Mouse (Mus musculus): ENCODE data around the gene Rasgrf1.

The Rasgrf1 gene

DNA sequence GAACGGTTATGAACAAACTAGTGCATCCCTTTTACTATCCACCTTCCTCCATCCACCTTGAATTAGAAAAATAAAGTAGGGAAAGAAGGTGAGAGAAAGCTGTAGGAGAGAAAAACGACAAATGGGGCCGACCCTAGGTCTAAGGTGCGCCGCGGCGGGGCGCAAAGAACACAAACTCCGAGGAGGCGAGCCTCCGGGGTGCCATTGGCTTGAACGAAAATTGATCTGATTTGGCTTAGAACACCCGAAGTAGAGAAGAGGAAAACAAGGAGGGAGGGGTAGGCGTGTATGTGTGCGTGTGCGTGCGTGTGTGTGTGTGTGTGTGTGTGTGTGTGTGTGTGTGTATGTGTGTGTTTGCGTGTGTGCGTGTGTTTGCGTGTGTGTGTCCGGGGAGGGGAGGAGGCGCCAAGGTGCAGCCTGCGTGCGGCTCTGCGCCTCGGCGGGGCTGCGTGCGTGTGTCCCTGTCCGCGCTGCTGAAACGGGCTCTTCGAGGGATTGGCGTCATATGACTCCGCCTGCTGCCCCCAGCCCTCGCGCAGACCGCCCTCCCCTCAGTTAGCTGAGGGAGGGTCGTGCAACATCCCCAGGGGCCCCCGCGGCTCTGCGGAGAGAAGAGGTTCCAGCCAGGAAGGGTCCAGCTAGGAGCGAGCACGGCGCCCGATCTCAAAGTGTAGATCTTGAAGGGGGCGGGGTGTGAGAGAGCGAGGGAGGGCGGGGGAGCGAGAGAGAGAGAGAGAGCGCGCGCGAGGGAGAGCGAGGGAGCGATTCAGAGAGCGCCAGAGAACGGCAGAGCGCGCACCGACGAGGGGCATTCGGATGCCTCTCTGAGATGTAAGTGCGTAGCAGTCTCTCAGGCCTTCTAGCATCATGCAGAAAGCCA is at the start of gene Rasgrf1:
Gene Rasgrf1, plus strand, starts transcription at position 778 of the 880 bp plus-strand sequence.
- in situ Hi-C loops (cut with MboI, MseI) = no loop called here

DNA sequence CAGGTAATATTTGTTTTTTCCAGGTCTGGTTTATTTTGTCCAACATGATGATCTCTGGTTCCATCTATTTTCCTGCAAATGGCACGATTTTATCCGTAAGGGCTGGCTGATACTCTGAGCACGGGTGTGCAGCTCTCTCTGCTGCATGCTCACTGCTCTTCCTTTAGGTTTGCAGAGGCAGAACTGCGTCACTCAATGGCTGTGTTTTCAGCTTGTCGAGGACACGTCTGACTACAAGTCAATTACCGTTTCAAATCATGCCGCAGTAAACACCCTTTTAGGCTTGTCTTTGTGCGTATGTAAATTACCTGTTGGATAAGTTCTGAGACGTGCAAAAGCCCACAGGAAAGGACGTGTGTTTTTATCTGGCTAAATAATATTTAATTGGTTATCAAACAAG is 49.6 kb upstream of the Rasgrf1 start:
- in situ Hi-C loops (cut with MboI, MseI) = no loop called here

DNA sequence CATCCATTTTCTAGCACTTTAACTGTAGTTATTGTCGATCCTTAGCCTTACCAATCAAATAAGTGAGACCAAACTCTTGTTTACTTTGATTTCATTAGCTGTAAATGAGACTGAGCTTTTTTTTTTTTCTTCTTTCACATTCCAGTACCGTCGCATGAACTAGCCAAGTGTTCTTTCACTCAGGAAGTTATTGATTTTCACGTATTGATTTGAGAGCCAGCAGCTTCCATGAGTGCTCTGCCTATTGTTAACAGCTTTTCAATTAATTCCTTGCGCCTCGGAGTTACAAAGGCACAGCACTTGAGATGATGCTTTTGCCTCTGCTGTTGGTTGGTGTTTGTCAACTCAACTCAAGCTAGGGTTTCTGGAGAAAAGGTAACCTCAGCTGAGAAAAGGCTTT is 49.1 kb upstream of the Rasgrf1 start:
- in situ Hi-C loops (cut with MboI, MseI) = no loop called here

DNA sequence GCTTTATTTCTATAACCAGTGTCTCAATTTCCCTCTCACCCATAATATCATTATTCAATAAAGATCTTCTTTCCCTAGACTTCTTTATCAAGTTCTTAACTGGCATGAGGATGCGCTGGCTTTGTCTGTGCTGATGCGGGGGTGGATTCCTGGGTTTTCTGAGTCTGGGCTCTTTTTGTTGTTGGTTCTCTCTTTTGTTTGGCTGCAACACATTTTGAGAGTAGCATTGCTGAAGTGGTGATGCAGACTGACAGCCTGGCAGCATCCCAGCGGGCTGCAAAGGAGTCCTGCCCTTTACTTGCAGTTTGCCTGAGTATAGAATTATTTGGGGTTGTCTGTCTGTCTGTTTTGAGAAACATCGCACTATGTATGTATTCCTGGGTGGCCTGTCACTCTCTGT is 42.6 kb upstream of the Rasgrf1 start:
- in situ Hi-C loops (cut with MboI, MseI) = no loop called here

DNA sequence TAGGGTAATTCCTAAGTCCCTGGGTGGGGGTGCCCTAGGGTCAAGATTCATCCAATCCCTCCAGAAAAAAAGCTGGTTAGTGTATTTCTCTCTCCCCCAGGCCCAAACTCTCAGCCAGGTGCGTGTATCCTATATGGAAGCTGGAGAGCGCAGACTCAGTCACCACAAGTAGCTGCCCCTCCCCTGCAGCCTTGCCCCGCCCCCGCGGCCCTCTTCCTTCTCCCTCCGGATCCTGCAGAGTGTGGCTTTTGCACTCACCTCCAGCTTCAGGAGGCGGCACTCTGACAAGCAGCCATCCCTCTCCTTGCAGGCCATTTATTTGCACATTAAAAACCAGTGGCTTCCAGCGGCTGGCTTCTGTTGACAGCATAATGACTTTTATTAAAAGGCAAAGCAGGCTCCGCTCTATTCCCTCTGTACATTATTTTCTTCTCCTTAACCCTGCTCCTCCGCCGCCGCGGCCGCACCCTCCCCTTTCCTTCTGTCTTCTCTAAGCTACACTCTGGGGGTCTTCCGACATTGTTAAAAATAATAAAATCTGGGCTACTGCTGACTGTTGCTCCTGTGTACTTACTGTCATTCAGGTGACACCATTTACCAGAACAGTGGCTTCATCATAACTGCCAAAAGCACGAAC is 41.5 kb upstream of the Rasgrf1 start:
- in situ Hi-C loops (cut with MboI, MseI) = no loop called here

DNA sequence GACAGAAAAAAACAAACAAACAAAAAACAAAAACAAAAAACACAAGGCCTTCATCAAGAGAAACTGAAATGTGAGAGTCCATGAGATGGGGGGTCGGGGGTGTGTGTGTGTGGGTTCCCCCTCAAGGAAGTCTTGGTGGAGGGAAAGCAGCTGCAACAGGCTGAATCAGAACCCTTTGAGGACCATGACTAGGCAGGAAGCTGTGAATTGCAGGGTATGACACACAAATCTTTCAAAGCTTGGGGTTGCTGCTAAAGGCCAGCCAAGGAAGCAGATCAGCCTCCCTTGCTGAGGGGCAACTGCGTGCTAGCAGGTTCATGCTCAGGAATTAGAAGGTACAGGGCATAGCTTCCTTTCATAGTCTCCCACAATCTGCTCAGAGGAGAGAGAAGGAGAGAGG is 40.1 kb upstream of the Rasgrf1 start:
- in situ Hi-C loops (cut with MboI, MseI) = no loop called here

DNA sequence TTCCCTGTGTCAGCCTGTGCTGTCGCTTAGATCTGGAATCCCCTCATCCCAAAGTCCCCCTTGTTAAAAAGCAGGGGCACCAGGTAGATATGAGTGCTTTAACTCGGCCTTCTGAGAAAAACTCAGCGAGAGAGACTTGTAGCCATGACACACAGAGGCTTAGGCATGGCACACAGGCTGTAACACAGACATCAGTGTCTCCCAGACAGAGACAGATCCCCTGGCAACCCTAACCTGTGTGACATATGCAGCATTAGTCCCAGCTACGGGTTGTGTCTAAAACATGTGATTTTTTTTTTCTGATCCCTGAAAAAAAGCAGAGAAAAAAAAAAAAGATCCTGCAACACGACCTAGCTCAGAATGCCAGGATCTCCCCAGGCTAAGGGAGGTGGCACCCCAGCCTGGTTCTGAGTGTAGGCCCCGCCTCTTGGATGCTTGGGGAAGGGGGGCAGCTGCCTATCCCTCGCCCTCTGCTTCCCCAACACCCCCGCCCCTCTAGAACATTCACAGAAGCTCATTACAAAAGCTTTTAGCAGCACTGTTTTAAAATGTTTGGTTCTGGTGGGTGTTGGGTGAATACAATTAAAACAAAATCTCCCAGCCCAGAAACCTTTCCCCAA is 39.1 kb upstream of the Rasgrf1 start:
- in situ Hi-C loops (cut with MboI, MseI) = no loop called here

DNA sequence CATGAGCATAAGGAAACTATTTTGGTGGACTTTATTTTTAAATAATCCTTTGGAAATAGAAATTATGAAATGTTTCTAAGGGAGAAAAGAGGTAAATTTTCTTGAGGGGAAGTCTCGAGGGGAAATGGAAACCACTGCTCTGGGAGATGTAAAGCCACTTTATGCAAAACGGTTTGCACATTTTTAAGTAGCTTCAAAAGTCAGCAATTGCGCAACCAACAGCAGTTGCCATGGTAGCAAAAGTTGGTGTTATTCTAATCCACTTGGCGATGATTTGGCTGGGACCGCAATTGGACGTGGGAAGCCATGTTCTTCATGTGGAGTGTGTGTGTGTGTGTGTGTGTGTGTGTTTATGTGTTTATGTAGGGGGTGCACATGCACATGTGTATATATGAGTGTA is 37.6 kb upstream of the Rasgrf1 start:
- in situ Hi-C loops (cut with MboI, MseI) = no loop called here

DNA sequence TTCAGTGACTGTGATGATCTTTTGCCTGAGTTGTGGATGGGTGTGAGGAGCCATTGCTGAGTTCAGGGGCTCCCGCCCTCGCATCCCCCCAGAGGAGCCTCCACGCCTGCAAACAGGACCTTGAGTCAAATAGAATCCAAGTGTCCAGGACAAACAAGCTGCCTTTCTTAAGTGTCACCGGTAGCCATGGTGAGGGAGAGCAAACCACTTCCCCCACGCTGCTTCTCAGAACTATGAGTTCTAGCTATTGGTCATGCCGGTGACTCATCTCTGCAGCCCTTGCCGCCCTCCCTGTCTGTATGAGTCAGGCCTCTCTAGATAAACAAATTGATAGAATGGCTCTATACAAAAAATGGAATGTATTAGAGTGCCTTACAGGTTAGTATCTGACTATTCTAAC is 35.3 kb upstream of the Rasgrf1 start:
- in situ Hi-C loops (cut with MboI, MseI) = no loop called here

DNA sequence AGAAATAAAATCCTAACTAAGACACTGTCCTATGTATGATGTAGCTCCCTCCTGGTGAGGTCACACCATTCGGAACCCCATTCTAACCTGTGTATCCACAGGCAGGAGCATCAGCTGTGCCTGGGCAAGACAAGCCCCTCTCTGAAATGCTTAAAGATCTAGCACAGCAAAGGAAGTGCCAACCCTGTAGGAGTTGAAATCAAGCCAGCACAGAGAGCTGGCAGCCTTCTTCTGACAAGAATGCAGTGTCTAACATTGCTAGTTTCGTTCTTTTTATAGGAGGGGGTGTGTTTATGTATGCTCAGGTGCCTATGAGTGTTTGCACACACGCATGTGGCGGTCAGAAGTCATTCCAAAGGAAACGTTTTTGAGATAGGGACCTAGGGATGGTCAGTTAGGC is 34.2 kb upstream of the Rasgrf1 start:
- in situ Hi-C loops (cut with MboI, MseI) = no loop called here

DNA sequence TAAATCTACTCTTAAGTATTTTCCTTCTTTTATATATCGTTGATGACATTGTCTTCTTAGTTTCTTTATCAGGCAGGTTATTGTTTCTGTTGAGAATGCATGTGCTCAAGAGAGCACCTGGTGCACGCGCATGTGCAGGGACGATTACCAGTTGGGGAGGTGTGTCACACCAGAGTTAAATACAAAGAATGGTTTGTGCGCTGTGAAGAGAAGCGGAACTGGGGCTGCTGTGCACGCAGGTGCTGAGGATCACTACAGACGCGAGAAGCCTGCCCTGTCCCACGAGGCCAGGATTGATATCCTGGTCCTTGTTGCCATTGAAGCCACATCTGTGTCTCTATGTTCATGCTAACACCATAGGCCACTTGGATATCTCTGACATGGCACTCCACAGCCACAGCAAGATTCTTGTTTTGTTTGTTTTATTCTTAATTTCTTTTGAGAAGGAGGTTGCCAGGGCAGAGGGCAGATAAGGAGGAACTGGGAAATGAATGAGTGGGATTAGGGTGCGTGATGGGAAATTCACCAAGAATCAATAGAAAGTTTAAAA is 31.2 kb upstream of the Rasgrf1 start:
- in situ Hi-C loops (cut with MboI, MseI) = no loop called here

DNA sequence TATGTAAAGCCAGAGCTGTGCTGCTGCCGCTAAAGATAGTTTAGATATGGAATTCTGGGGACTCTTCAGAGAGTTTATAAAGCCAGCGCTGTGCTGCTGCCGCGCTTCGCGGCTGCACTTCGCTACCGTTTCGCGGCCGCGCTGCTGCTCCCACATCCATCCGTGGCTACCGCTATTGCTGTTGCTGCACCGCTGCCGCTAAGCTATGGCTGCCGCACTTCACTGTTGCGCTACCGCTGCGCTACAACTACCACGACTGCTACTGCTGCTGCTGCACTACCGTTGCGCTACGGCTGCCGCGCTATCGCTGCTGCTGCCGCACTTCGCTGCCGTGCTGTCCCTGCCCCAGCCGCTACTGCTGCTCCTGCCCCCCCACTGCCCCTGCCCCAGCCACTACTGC is 30.1 kb upstream of the Rasgrf1 start:
- in situ Hi-C loops (cut with MboI, MseI) = no loop called here

DNA sequence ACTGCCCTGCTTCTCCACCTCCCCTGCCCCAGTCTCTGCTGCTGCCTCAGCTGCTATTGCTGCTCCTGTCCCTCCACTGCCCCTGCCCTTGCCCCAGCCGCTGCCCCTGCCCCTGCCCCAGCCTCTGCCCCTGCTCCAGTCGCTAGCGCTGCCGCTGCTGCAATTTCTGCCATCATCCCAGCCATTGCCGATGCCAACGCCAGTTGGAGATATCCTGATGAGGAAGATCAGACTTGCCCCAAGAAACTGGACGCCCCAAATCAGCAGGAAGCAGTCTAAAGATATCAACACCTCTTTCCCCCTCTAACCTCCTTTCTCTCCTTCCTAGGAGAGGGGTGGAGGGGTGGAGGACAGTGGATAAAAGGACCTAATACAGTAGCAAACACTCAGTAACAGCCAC is 28.2 kb upstream of the Rasgrf1 start:
- in situ Hi-C loops (cut with MboI, MseI) = no loop called here

DNA sequence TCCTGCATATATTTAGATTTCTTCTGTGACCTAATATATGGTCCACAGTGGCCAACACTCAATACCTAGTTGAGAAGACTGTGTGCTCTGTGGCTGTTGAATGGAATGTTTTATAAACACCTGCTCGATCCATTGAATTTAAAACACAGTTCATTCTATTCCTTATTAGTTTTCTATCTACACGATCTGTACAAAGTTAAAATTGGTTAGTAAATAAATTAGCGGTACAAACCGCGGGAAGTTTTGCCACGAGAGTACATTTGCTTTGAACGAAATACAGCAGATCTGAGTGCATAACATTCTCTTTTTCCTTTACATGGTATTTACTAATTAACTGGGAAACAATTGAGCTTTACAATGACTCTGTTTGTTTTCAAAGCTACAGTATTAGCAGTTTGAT is 27.1 kb upstream of the Rasgrf1 start:
- in situ Hi-C loops (cut with MboI, MseI) = no loop called here

DNA sequence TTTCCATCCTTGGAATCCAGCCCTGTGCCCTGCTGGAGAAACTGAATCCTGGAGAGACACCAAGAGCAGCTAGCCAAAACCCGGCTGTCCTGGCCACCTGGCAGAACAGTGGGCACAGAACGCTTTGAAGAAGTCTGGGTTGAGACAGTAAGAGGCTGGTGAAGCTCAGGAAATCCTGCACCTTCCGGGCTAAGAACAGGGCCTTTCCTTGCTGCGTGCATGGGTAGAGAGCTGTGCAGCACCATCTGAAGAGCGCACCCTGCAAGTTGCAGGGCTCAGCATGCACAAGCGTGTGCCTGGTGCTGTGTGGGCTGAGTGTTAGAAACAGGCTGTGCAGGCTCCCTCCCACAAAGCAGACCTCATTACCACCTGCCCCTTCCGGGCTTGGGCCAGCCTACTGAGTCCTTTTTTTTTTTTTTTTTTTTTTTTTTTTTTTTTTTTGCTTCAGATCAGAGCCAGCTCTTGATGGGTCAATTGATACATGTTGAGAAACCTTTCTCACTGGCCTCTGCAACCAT is 23.9 kb upstream of the Rasgrf1 start:
- in situ Hi-C loops (cut with MboI, MseI) = no loop called here

DNA sequence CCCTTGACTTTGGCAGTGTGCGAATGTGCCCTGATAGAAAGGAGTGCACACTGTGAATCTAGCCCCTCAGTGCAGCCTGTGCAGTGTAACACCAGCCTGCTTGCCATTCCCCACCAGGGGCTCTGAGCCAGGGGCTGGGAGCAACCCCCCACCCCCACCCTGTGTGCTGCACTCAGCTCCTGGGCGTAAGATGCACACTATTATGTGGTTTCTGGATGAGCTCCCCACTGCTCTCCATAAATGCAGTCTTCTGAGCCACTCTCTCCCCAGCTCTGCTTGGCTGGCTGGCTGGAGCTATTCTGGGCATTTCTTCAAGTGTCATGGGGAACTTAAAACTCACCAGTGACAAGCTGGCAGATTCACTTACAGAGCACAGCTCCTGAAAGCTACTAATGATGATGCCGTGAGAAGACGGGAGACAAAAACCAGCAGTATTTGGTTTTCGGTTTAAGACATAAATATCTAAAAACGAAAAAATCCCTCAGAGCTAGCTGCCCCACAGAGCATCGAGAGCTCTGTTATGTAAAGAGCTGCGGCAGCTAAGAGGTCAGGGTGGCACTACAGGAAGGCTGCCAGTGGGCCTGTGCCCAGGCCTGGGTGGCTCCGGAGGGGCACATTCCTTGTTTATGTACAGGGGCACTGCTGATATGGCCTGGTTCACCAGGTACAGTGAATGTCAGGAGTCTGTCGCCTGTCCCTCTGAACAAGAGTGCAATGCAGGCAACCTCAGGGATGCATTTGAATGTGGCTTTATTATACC is 18.0 kb upstream of the Rasgrf1 start:
- in situ Hi-C loops (cut with MboI, MseI) = no loop called here

DNA sequence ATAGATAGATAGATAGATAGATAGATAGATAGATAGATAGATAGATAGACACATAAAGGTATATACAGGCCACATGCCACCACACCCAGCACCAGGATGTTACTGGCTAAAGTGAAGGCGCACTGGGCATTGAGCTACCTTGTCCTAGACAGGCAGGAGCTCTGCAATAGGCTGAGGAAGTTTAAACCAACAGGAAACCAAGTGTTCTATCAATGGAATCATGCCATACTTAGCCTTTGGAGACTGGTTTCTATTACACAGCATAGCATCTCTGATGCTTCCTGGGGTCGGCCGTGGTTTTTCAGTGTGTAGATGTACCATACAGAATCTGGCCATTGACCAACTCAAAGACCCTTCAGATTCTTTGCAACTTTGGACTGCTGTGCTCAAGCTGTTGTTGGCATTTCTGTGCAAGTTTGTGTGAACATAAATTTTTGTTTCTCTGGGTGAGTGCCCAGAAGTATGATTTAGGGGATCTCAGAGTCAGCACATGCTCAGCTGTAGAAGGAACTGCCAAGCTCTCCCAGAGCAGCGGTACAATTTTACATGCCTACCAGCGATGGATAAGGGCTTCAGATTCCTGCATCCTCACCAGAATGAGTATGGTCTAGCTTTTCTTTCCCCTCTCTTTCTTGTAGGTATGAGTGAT is 17.0 kb upstream of the Rasgrf1 start:
- in situ Hi-C loops (cut with MboI, MseI) = no loop called here

DNA sequence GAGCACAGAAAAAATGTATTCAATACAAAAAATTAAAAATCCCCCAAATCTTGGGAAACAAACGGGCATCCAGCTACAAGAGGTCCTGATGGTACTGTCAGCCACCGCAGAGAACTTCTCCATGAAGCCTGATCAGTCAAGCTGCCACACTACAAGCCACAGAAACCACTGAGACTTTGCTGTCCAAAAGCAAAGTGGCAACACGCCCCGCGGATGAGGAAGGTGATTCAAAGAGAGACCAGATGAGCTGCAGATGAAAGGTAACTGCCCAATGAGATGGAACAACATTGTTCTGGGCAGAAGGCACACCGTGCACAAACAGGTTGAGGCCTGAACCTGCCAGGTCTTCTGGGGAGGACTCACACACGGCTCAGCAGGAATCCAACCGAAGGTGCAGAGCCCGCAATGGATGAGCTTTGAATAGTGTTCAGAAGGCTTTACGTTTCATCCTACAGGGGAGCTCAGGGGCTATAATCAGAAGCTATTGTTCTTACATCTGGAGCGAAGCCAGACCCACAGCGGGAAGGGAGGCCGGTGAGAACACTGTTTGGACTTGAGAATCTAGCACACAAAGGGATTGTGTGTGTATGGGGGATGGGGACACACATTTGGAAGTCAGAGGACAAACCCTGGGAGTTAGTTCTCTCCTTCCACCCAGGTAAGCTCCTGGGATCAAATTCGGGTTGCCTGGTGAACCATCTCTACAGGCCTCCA is 9.4 kb upstream of the Rasgrf1 start:
- in situ Hi-C loops (cut with MboI, MseI) = no loop called here

DNA sequence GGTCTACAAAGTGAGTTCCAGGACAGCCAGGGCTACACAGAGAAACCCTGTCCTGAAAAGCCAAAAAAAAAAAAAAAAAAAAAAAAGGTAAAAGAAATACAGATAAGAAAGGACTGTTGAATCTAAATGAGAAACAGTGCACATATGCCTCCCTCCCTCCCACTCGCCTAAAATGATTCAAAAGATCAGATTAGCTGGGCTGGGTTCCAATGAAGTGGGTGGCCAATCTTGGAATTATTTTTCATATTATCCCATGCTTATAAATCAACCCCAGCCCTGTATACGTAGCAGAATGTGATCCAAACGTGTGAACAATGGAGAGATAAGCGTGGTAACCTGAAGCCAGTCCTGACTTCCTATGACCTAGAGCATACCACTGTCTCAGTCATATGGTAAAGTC is 8.5 kb upstream of the Rasgrf1 start:
- in situ Hi-C loops (cut with MboI, MseI) = no loop called here

DNA sequence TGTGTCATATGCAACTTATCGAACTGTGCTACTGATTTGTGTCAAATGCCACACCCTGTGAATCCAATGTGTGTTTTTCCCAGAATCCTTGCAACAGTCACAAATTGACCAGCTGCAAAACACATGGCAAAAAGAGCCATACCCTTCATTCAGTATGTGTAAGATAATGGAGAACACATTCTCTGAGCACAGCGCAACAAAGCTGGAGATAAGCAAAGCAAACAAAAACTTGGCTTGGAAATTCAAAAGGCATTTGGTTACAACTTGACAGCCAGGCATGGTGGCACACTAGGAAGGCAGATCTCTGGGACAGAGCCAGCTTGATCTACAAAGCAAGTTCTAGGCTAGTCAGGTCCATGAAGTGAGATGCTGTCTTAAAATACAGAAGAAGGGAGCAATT is 6.9 kb upstream of the Rasgrf1 start:
- in situ Hi-C loops (cut with MboI, MseI) = no loop called here
